Mouse (Mus musculus) lung, postnatal 0 days (tissue): ENCODE data around the gene Gprc5b. TPM values are rescaled to one million over a fixed set of nuclear protein-coding genes. Genes with fewer than 3 reads are reported as not detected.

ENCODE experiments used
- ATAC-seq: fragments of 200-750 bp; cut with Nextera tagmentation; 2 replicates; pipeline ENCODE4 v1.8.0; 2017; ENCODE audit warnings: moderate library complexity
- DNase-seq: peaks from one replicate; pipeline ENCODE4 v3.0.0-alpha.2; 2016; ENCODE audit warnings: low spot score
- H3K27ac ChIP-seq: fragments of 300-500 bp; sonication (generic); 2 replicates; pipeline ENCODE4 v1.5.1; 2014; ENCODE audit warnings: antibody characterized with exemption, mild to moderate bottlenecking, low read length, mixed read lengths
- H3K27me3 ChIP-seq: fragments of 300-500 bp; sonication (generic); replicated peaks from 2 replicates; pipeline ENCODE4 v1.6.1; 2014; ENCODE audit warnings: low read length, mixed read lengths; ENCODE audit not compliant: insufficient read depth
- H3K36me3 ChIP-seq: fragments of 300-500 bp; sonication (generic); 2 replicates; pipeline ENCODE4 v1.6.1; 2014; ENCODE audit warnings: low read length, mixed read lengths; ENCODE audit not compliant: insufficient read depth
- H3K4me1 ChIP-seq: fragments of 300-500 bp; sonication (generic); 2 replicates; pipeline ENCODE4 v1.6.1; 2014; ENCODE audit warnings: antibody characterized with exemption, low read depth, low read length, mixed read lengths; ENCODE audit not compliant: insufficient read depth
- H3K4me2 ChIP-seq: fragments of 300-500 bp; sonication (generic); replicated peaks from 2 replicates; pipeline ENCODE4 v1.6.1; 2014; ENCODE audit warnings: low read depth, mild to moderate bottlenecking, low read length, moderate library complexity, mixed read lengths
- H3K4me3 ChIP-seq: fragments of 300-500 bp; sonication (generic); 2 replicates; pipeline ENCODE4 v1.5.1; 2014; ENCODE audit warnings: low read depth, low read length
- H3K9ac ChIP-seq: fragments of 300-500 bp; sonication (generic); replicated peaks from 2 replicates; pipeline ENCODE4 v1.6.1; 2014; ENCODE audit warnings: low read depth, mild to moderate bottlenecking
- H3K9me3 ChIP-seq: fragments of 300-500 bp; sonication (generic); 2 replicates; pipeline ENCODE4 v1.6.1; 2016; ENCODE audit warnings: low read length, mixed read lengths
- CTCF ChIP-seq: IDR thresholded peaks from 2 replicates; pipeline ENCODE4 v1.5.1; 2016; ENCODE audit warnings: antibody characterized with exemption, mild to moderate bottlenecking
- EP300 ChIP-seq: IDR thresholded peaks from 2 replicates; pipeline ENCODE4 v1.6.1; 2016; ENCODE audit warnings: antibody characterized with exemption, mild to moderate bottlenecking, control low read depth
- WGBS: fragments of 180-500 bp; shearing (Covaris S2); extraction: QIAGEN DNeasy Blood & Tissue Kit; methylation state at CpG from one replicate; pipeline ENCODE4 v1.1.7; 2014; 5-methylcytosine and 5-hydroxymethylcytosine counted together
- polyA plus RNA-seq: library from polyadenylated mRNA; unstranded; fragments of >200 nt; fragmentation: Nextera tagmentation; extraction: Ambion mirVana; gene quantifications from 2 replicates; pipeline ENCODE4 v1.2.1, GENCODE M21; 2015

Gprc5b gene
- polyA plus RNA-seq, 1 experiment from 2014 or later = 2.7 TPM

- Histone ChIP-seq H3K9me3 (no peaks in the 10 kb centered on the region), H3K36me3 (no peaks in the 10 kb centered on the region), H3K27me3 (no peaks in the 10 kb centered on the region), H3K27ac (no peak overlapping the region), H3K4me3 (no peak overlapping the region), H3K4me2 (no peak overlapping the region), H3K9ac (no peak overlapping the region), H3K4me1 (no peaks in the 10 kb centered on the region)
- WGBS = 61% methylated on average over 2 of the region's 2 CpGs
- no peak for TF ChIP-seq EP300
- TF ChIP-seq CTCF = no peak
- no peak for ATAC-seq
- no peak for DNase-seq
These were observed 46.2 kb downstream of the Gprc5b start for GRCm38 (mm10) chr7:118948677-118949282.

GRCm38 (mm10) chr7:118947241-118947640 is 47.8 kb downstream of the Gprc5b start:
- Histone ChIP-seq H3K27ac (no peak overlapping the region), H3K27me3 (no peaks in the 10 kb centered on the region), H3K36me3 (no peaks in the 10 kb centered on the region), H3K4me2 (no peak overlapping the region), H3K4me3 (no peak overlapping the region), H3K9ac (no peak overlapping the region), H3K4me1 (no peaks in the 10 kb centered on the region), H3K9me3 (no peaks in the 10 kb centered on the region)
- DNase-seq (no peak), ATAC-seq (no peak)
- TF ChIP-seq CTCF = no peak
- TF ChIP-seq EP300 = no peak
- 63% methylated on average over 3 of the region's 3 CpGs for WGBS

DNA sequence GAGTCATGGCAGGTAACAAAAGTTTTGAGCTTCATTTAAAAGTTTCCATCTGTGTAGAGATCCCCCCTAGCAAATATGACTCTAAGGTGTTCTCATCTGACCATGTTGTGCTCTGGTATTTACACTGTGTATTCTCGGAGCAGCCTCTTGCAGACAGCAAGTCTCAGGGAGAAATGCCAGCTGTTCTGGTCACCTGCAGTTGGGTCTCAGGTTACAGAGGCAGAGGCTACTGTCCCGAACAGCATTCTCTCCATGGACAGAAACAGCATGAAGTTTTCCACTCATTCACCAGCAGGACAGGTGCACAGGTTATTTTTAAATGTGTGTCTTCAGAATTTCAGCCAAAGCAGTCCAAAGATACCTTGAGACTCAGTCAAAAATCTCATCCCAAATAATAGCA is 50.1 kb downstream of the Gprc5b start:
- no peak for ATAC-seq
- Histone ChIP-seq H3K9ac (no peak overlapping the region), H3K27me3 (no peaks in the 10 kb centered on the region), H3K4me2 (no peak overlapping the region), H3K4me3 (no peak overlapping the region), H3K27ac (no peak overlapping the region), H3K36me3 (no peaks in the 10 kb centered on the region), H3K4me1 (no peaks in the 10 kb centered on the region), H3K9me3 (no peaks in the 10 kb centered on the region)
- DNase-seq = no peak
- TF ChIP-seq EP300 (no peak), CTCF (no peak)
- 17% methylated on average over 2 of the region's 2 CpGs for WGBS

DNA sequence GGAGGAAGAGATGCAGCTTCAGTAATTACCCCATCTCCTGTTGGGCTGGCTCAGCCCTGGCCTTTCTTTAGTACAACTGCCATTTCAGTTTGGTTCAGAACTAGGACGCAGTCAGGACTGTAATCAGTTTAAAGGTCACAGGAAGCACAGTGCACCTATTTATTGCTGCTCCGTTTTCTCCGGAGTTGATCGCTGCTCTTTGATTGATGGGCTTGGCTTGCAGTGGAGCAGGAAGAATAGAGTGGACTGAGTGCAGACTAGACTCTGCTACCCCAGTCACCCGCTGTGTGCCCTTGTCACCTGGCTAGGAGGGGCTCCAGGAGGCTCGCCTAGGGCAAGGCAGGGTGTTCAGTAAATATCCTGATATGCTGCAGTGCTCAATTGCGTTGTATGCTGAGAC is 51.8 kb downstream of the Gprc5b start:
- no peaks in the 10 kb centered on the region for H3K9me3 ChIP-seq
- H3K4me1 ChIP-seq = no peaks in the 10 kb centered on the region
- no peak for TF ChIP-seq EP300
- DNase-seq = no peak
- no peak overlapping the region for H3K27ac ChIP-seq
- H3K27me3 ChIP-seq = no peaks in the 10 kb centered on the region
- H3K9ac ChIP-seq = no peak overlapping the region
- H3K4me3 ChIP-seq = no peak overlapping the region
- H3K36me3 ChIP-seq = no peaks in the 10 kb centered on the region
- H3K4me2 ChIP-seq = no peak overlapping the region
- 34% methylated on average over 7 of the region's 7 CpGs for WGBS
- ATAC-seq = no peak

DNA sequence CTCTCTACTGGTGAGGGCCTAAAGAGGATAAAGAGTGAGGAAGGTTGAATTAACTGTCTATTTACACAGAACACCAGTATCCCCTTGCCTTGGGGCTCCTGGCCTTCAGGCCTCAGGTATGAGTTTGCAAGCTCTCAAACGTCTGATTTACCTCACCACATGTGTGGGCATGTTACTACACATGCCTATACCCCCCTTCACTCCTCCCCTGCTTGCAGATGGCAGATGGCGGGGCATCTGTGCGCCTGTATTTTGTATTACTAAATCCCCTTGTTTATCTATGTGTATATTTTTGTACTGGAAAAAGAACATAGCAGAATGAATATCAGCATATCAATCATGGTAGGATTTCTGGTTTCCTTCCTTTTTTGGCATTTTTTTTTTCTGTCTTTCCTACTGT is 52.7 kb downstream of the Gprc5b start:
- TF ChIP-seq CTCF = no peak
- no peak for TF ChIP-seq EP300
- H3K27ac ChIP-seq = no peak overlapping the region
- H3K4me1 ChIP-seq = no peaks in the 10 kb centered on the region; the same call in 1 of the 2 replicates
- H3K4me2 ChIP-seq = no peak overlapping the region
- no peaks in the 10 kb centered on the region for H3K9me3 ChIP-seq
- WGBS = 58% methylated on average over 3 of the region's 3 CpGs
- ATAC-seq = no peak
- H3K9ac ChIP-seq = no peak overlapping the region
- H3K36me3 ChIP-seq = no peaks in the 10 kb centered on the region
- no peaks in the 10 kb centered on the region for H3K27me3 ChIP-seq
- H3K4me3 ChIP-seq = no peak overlapping the region
- no peak for DNase-seq

DNA sequence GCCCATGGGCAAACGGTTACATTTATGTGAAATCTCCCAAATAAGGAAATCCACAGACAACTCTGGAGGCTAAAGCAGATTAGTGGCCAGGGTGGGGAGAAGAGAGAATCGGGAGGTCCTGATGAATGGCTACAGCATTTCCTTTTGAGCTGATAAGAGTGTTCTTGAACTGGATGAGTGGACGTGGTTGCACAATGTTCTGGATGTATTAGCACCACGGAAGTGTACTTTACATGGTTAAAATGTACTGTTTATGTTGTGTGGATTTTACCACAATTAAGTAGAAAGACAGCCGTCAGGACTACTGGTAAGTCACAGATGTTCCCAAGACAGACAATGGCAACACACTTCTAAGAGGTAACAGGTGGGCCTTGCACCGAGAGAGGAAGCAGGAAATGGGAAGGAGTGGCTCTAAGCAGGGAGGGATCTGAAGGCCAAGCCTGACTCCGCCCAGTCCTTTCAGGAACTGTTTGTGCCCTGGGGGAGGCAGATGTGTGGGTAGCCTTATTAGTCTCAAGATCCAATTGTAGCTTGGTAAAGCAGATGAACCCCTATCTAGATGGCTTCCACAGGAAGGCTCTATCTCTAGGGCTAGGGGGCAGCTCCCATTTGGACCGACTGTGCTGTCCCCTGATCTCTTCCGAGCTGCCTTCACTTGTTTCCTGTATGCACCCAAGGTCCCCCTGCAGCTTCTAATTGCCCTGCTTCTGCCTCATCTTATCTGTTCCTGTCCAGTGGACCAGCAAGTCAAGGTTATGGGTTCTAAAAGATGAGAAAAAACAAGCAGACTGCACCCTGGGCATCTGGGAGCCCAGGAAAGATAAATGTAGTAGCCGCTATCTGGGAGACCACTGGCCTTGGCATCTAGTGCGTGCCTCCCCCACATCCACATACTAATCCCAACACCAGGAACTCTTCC is 57.3 kb downstream of the Gprc5b start:
- Histone ChIP-seq H3K4me2 (no peak overlapping the region), H3K27ac (peak overlapping the region; percentile 60), H3K4me3 (no peak overlapping the region), H3K36me3 (no peaks in the 10 kb centered on the region), H3K4me1 (peaks cover 11% of the 10 kb centered on the region; the same call in 1 of the 2 replicates), H3K9ac (no peak overlapping the region), H3K9me3 (no peaks in the 10 kb centered on the region), H3K27me3 (no peaks in the 10 kb centered on the region)
- TF ChIP-seq CTCF (no peak), EP300 (peak; percentile 94)
- ATAC-seq = peak; percentile 52
- WGBS = 39% methylated on average over 11 of the region's 11 CpGs
- DNase-seq = peak; percentile 87
